Mouse (Mus musculus) heart, embryonic 15.5 days (tissue): ENCODE measurements at regions not wholly inside any gene's neighbourhood (a gene's known extent, or its start where the extent isn't known, plus 50 kb on each side); places are given as distances from the start of the nearest gene placed in this dataset.

Experiments
- ATAC-seq: fragments of 200-750 bp; cut with Nextera tagmentation; replicated peaks from 2 replicates; pipeline ENCODE4 v1.8.0; 2017; ENCODE audit warnings: low read depth, moderate TSS enrichment; ENCODE audit not compliant: insufficient number of reproducible peaks, insufficient read depth, low FRiP score
- H3K27ac ChIP-seq: fragments of 300-500 bp; sonication (generic); 2 replicates; pipeline ENCODE4 v1.5.1; 2015; ENCODE audit warnings: mild to moderate bottlenecking, inconsistent platforms
- H3K27me3 ChIP-seq: fragments of 300-500 bp; sonication (generic); 2 replicates; pipeline ENCODE4 v1.6.1; 2015; ENCODE audit warnings: inconsistent platforms
- H3K36me3 ChIP-seq: fragments of 300-500 bp; sonication (generic); 2 replicates; pipeline ENCODE4 v1.6.1; 2015; ENCODE audit warnings: mild to moderate bottlenecking, inconsistent platforms
- H3K4me1 ChIP-seq: fragments of 300-500 bp; sonication (generic); replicated peaks from 2 replicates; pipeline ENCODE4 v1.6.1; 2015; ENCODE audit warnings: inconsistent platforms
- H3K4me2 ChIP-seq: fragments of 300-500 bp; sonication (generic); 2 replicates; pipeline ENCODE4 v1.6.1; 2015; ENCODE audit warnings: inconsistent platforms, mild to moderate bottlenecking, moderate library complexity
- H3K4me3 ChIP-seq: fragments of 300-500 bp; sonication (generic); 2 replicates; pipeline ENCODE4 v1.5.1; 2015; ENCODE audit warnings: mild to moderate bottlenecking, inconsistent platforms
- H3K9ac ChIP-seq: fragments of 300-500 bp; sonication (generic); 2 replicates; pipeline ENCODE4 v1.6.1; 2015; ENCODE audit warnings: mild to moderate bottlenecking, inconsistent platforms
- H3K9me3 ChIP-seq: fragments of 300-500 bp; sonication (generic); replicated peaks from 2 replicates; pipeline ENCODE4 v1.6.1; 2016; ENCODE audit warnings: inconsistent platforms
- WGBS: fragments of 180-500 bp; shearing (Covaris S2); methylation state at CpG from one replicate; pipeline ENCODE4 v1.1.7; 2015; ENCODE audit warnings: mixed read lengths; 5-methylcytosine and 5-hydroxymethylcytosine counted together

- Histone ChIP-seq H3K9me3 (no peaks in the 10 kb centered on the region), H3K4me3 (no peak overlapping the region), H3K36me3 (no peaks in the 10 kb centered on the region), H3K9ac (no peak overlapping the region), H3K27me3 (no peaks in the 10 kb centered on the region), H3K4me1 (0 out of 2 replicates have a peak, but pooled peaks cover 4% of the 10 kb centered on the region), H3K27ac (no peak overlapping the region), H3K4me2 (no peak overlapping the region)
- WGBS, result 71% methylated on average over 4 of the region's 4 CpGs
- ATAC-seq, result no peak
These were observed 956.2 kb downstream of the Diaph3 start for GRCm38 (mm10) chr14:86184663-86185381.

- ATAC-seq, result no peak
- Histone ChIP-seq H3K27me3 (no peaks in the 10 kb centered on the region), H3K4me1 (0 out of 2 replicates have a peak, but pooled peaks cover 4% of the 10 kb centered on the region), H3K27ac (no peak overlapping the region), H3K9me3 (no peaks in the 10 kb centered on the region), H3K36me3 (no peaks in the 10 kb centered on the region), H3K4me2 (no peak overlapping the region), H3K9ac (no peak overlapping the region), H3K4me3 (no peak overlapping the region)
- WGBS, result 60% methylated on average over 4 of the region's 4 CpGs
These were observed 962.5 kb downstream of the Diaph3 start for GRCm38 (mm10) chr14:86178517-86178916.

GRCm38 (mm10) chr14:86171118-86171517, 969.9 kb downstream of the Diaph3 start:
- no peak for ATAC-seq
- 26% methylated on average over 1 of the region's 1 CpGs for WGBS
- Histone ChIP-seq H3K4me3 (no peak overlapping the region), H3K27me3 (no peaks in the 10 kb centered on the region), H3K9ac (no peak overlapping the region), H3K9me3 (no peaks in the 10 kb centered on the region), H3K27ac (no peak overlapping the region), H3K36me3 (no peaks in the 10 kb centered on the region), H3K4me1 (no peaks in the 10 kb centered on the region), H3K4me2 (no peak overlapping the region)

- Histone ChIP-seq H3K27me3 (no peaks in the 10 kb centered on the region), H3K9ac (no peak overlapping the region), H3K36me3 (no peaks in the 10 kb centered on the region), H3K9me3 (no peaks in the 10 kb centered on the region), H3K4me2 (no peak overlapping the region), H3K4me1 (no peaks in the 10 kb centered on the region), H3K27ac (no peak overlapping the region), H3K4me3 (no peak overlapping the region)
- no peak for ATAC-seq
- WGBS, result 83% methylated on average over 10 of the region's 10 CpGs
These were observed 981.9 kb downstream of the Diaph3 start for GRCm38 (mm10) chr14:86159151-86159550.

GRCm38 (mm10) chr14:86154688-86155087, 986.3 kb downstream of the Diaph3 start:
- Histone ChIP-seq H3K27me3 (no peaks in the 10 kb centered on the region), H3K9ac (no peak overlapping the region), H3K4me1 (no peaks in the 10 kb centered on the region), H3K9me3 (no peaks in the 10 kb centered on the region), H3K4me3 (no peak overlapping the region), H3K4me2 (no peak overlapping the region), H3K36me3 (no peaks in the 10 kb centered on the region), H3K27ac (no peak overlapping the region)
- ATAC-seq, result no peak
- WGBS, result 95% methylated on average over 3 of the region's 3 CpGs

GRCm38 (mm10) chr14:86151276-86151675, 989.8 kb downstream of the Diaph3 start:
- WGBS, result 93% methylated on average over 1 of the region's 1 CpGs
- H3K9me3 ChIP-seq, result no peaks in the 10 kb centered on the region
- H3K4me3 ChIP-seq, result no peak overlapping the region
- no peak overlapping the region for H3K9ac ChIP-seq
- H3K36me3 ChIP-seq, result no peaks in the 10 kb centered on the region
- no peak overlapping the region for H3K27ac ChIP-seq
- H3K4me2 ChIP-seq, result no peak overlapping the region
- H3K27me3 ChIP-seq, result no peaks in the 10 kb centered on the region
- ATAC-seq, result no peak
- no peaks in the 10 kb centered on the region for H3K4me1 ChIP-seq

GRCm38 (mm10) chr14:86150329-86150866, 990.6 kb downstream of the Diaph3 start:
- no peak overlapping the region for H3K27ac ChIP-seq
- no peaks in the 10 kb centered on the region for H3K4me1 ChIP-seq
- no peaks in the 10 kb centered on the region for H3K36me3 ChIP-seq
- 87% methylated on average over 3 of the region's 3 CpGs for WGBS
- no peak overlapping the region for H3K4me3 ChIP-seq
- H3K9ac ChIP-seq, result no peak overlapping the region
- H3K9me3 ChIP-seq, result no peaks in the 10 kb centered on the region
- ATAC-seq, result no peak
- no peaks in the 10 kb centered on the region for H3K27me3 ChIP-seq
- no peak overlapping the region for H3K4me2 ChIP-seq

- no peak overlapping the region for H3K9ac ChIP-seq
- ATAC-seq, result 0 out of 2 replicates have a peak, but pooled peaks have one; percentile 39
- H3K27ac ChIP-seq, result peak overlapping the region; percentile 35
- 0 out of 2 replicates have a peak, but pooled peaks cover 3% of the 10 kb centered on the region for H3K4me1 ChIP-seq
- no peak overlapping the region for H3K4me2 ChIP-seq
- H3K4me3 ChIP-seq, result no peak overlapping the region
- no peaks in the 10 kb centered on the region for H3K36me3 ChIP-seq
- WGBS, result 29% methylated on average over 4 of the region's 4 CpGs
- H3K9me3 ChIP-seq, result no peaks in the 10 kb centered on the region
- H3K27me3 ChIP-seq, result no peaks in the 10 kb centered on the region
These were observed 1025.6 kb downstream of the Diaph3 start for GRCm38 (mm10) chr14:86115254-86116057.

GRCm38 (mm10) chr14:86101497-86101896, 1039.5 kb downstream of the Diaph3 start:
- no peaks in the 10 kb centered on the region for H3K9me3 ChIP-seq
- no peaks in the 10 kb centered on the region for H3K36me3 ChIP-seq
- ATAC-seq, result no peak
- H3K4me3 ChIP-seq, result no peak overlapping the region
- H3K9ac ChIP-seq, result no peak overlapping the region
- H3K27ac ChIP-seq, result no peak overlapping the region
- H3K4me2 ChIP-seq, result no peak overlapping the region
- H3K4me1 ChIP-seq, result no peaks in the 10 kb centered on the region
- H3K27me3 ChIP-seq, result no peaks in the 10 kb centered on the region
- 60% methylated on average over 1 of the region's 1 CpGs for WGBS

GRCm38 (mm10) chr14:86070313-86071100, 1070.5 kb downstream of the Diaph3 start:
- no peaks in the 10 kb centered on the region for H3K27me3 ChIP-seq
- no peak overlapping the region for H3K27ac ChIP-seq
- ATAC-seq, result no peak
- H3K4me3 ChIP-seq, result no peak overlapping the region
- H3K4me1 ChIP-seq, result no peaks in the 10 kb centered on the region
- no peak overlapping the region for H3K4me2 ChIP-seq
- no peaks in the 10 kb centered on the region for H3K36me3 ChIP-seq
- no peak overlapping the region for H3K9ac ChIP-seq
- H3K9me3 ChIP-seq, result no peaks in the 10 kb centered on the region
- WGBS, result 62% methylated on average over 6 of the region's 6 CpGs

- H3K4me1 ChIP-seq, result no peaks in the 10 kb centered on the region
- H3K27me3 ChIP-seq, result no peaks in the 10 kb centered on the region
- no peak overlapping the region for H3K4me2 ChIP-seq
- no peak overlapping the region for H3K27ac ChIP-seq
- no peak for ATAC-seq
- no peak overlapping the region for H3K9ac ChIP-seq
- no peak overlapping the region for H3K4me3 ChIP-seq
- no peaks in the 10 kb centered on the region for H3K9me3 ChIP-seq
- 30% methylated on average over 1 of the region's 1 CpGs for WGBS
- H3K36me3 ChIP-seq, result no peaks in the 10 kb centered on the region
These were observed 1071.7 kb downstream of the Diaph3 start for GRCm38 (mm10) chr14:86069329-86069728.
